Mouse (Mus musculus) activated CD4-positive, CD25-positive, alpha-beta regulatory T cell, adult 4 months (primary cell): Measurements from ENCODE around the gene Rxfp4. TPM values are rescaled to one million over a fixed set of nuclear protein-coding genes. Genes with fewer than 3 reads are reported as not detected.

Source experiments
- ATAC-seq: one replicate; pipeline ENCODE4 v1.8.0; 2017
- polyA plus RNA-seq, 2 experiments: library from polyadenylated mRNA; unstranded; fragments of 100-300 nt; shearing (Covaris generic); gene quantifications; one replicate each; pipeline ENCODE4 v1.2.1; 2017

Gene Rxfp4
- polyA plus RNA-seq, 2 experiments from 2014 or later: not detected

GRCm38 (mm10) chr3:88627535-88627934, 25.4 kb downstream of the Rxfp4 start:
- no peak for ATAC-seq

- no peak for ATAC-seq
Observed at GRCm38 (mm10) chr3:88627114-88627513, 25.8 kb downstream of the Rxfp4 start.

GRCm38 (mm10) chr3:88626316-88626715, 26.6 kb downstream of the Rxfp4 start:
- no peak for ATAC-seq

- ATAC-seq: no peak
Observed at GRCm38 (mm10) chr3:88625531-88625930, 27.4 kb downstream of the Rxfp4 start.

DNA sequence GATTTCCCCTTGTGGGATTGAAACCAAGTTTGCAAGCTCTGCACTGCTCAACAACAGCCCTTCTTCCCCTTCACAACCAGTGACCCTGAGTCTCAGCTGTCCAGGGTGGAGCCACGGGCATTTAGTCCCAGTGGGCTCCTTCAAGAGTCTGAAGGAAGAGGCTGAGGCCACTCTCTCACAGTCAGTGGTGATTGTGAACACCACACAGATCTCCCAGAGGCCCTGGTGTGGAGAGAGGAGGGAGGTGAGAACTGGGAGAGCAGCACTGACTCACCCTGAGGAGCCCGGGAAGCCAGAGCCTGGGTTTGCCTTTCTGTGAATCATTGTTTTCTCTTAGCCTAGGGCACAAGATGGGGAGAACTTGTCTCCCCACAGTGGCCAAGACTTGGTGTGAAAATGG, 28.0 kb downstream of the Rxfp4 start:
- no peak for ATAC-seq

GRCm38 (mm10) chr3:88624324-88624723, 28.6 kb downstream of the Rxfp4 start:
- no peak for ATAC-seq

DNA sequence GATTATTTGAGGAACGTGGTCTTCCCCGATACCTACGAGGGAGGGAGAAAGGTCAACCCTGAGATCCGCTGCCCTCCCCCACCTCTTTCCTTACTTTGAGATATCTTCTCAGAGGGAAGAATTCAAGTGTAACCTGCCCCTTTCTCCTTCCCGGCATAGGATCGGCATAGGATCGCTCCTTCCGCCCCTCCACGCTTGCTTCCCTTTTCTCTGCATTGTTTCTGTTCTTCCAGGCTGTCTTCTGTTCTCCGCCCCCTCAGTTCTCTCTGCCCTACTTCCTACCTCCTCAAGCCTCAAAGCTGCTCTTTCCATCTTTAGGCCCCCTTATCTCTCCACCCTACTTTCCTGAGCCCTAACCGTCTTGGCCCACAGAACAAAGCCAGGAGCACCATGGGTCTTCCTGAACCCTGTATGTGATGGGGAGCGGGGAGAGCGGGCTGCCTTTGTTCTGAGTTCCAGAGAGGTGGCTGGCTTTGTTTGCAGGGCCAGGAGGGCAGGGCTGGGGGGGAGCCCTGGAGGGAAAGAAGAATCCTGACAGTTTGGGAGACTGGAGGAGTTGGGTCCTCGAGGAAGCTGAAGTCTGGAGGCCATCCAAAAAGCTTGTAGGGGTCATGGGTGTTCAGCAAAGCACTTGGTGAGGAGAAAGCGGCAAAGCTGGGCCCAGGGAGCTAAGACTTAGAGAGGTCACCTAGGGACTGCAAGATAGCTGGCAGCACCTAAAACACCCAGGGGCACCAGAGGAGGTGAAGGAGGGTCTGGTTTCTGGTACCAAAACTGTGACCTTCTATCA, 29.4 kb downstream of the Rxfp4 start:
- ATAC-seq: no peak

GRCm38 (mm10) chr3:88622941-88623345, 30.0 kb downstream of the Rxfp4 start:
- ATAC-seq: no peak

GRCm38 (mm10) chr3:88622113-88622940, 30.6 kb downstream of the Rxfp4 start:
- ATAC-seq: peak; percentile 36

DNA sequence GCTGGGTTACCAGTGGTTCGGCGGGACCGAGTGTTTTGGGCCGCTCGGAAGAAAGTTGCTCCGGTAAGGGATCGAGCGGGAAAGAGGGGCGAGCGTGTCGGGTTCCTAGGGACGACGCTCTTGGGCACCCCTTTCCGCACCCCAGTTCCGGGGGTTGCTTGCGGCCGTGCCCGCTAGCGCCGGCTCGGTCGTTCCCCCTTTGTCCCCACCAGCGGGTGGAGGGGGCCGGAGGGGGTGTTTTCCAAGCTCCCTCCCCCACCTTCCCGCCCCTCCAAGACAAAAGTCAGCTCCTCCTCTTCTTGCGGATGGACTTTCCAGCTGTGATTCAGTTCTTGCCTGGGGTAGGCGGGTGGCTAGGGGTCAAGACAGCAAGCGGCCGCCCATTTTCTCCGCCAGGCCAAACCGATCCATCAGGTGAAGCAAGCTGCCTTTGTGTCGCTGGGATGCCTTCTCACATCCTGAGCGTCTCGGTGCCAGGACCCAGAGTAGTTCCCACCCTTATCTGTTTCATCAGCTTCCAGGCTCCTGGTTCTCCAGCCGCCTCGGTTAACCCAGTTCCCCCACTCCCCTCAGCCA, 31.3 kb downstream of the Rxfp4 start:
- peak; percentile 9 for ATAC-seq

DNA sequence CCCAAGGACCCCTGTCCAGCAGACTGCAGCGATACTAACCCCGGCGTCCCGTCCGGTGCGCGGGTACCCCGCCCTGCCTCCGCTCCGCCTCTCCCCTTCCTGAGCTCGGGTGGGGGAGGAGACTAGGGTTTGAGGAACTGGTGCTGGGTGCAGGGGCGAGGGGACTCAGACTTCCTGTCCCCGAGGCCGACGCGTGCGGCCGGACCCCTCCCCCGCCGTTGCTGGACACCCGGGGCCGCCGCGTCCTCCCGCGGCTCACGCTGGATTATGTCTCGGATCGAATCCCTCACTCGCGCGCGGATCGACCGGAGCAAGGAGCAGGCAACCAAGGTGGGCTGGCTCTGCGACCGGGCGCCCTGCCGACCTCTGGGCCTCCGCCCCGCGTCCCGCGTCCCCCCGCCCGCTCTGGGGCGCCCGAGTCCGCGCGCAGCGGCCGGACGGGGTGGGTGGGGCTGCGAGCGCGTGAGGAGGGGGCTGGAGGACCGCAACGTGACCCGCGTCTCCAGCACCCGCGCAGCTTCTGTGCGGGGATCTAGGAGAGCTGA, 31.9 kb downstream of the Rxfp4 start:
- peak; percentile 51 for ATAC-seq

DNA sequence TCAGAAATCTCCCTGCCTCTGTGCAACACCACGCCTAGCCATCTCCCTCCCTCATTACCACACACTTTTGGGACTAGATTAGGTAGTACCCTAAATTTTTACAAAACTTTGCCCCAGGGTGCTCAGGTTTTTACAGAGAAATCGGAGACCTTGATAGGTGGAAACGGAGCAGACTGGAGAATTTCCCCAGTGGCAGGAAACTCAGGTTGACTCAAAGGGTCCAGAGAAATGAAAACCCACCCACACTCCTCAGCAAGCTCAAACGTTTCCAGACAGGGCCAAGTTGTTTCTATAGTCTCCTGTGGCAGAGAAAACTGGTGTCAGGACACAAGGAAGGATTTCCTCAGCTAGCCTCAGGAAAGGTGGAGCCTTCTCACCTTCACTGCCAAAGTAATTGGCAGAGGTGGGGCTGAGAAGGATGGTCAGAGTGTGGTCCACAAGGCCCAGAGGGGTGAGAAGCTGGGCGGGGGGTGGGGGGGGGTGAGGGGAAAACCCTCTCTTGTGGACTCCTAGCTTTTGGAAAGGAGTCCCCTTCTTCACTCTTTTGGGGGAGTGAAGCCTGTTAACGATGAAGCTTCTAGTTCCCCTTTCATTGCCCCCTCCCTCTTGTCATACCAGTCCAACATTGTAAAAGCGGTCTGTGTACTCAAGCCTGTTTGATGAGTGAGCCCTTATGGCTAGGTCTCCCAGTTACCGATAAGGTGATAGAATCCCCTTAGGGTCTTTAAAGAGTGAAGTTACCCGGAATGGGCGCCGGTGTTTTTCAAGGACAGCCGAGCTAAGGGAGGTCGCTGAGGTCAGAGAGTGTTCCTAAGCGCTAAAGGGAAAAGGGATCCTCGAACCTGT, 32.6 kb downstream of the Rxfp4 start:
- no peak for ATAC-seq

- ATAC-seq: no peak
Observed at GRCm38 (mm10) chr3:88619113-88620097, 33.5 kb downstream of the Rxfp4 start.

GRCm38 (mm10) chr3:88618074-88618871, 34.7 kb downstream of the Rxfp4 start:
- ATAC-seq: no peak

DNA sequence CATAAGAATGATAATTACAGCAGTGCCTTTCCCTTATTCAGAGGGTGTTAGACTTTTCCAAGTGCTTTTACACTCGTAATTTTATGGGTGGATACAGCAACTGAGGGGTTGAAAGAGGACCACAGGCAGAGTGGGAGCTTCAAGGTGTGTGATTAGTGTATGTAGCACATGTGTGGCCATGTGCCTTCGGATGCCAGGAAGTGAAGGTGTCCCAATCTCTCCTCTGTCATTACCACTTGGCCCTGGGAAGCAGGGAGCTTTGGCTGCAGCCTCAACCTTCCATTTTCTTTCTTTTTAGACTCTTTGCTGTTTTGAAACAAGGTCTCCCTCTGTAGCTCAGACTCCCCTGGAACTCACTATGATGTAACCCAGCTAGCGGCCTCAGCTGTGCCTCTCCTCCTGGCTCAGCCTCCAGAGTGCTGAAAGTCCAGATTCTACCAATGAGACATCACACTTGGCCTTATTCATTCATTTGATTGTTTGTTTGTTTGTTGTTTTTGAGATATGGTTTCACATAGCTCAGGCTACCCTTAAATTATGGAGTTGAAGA, 35.9 kb downstream of the Rxfp4 start:
- ATAC-seq: no peak

DNA sequence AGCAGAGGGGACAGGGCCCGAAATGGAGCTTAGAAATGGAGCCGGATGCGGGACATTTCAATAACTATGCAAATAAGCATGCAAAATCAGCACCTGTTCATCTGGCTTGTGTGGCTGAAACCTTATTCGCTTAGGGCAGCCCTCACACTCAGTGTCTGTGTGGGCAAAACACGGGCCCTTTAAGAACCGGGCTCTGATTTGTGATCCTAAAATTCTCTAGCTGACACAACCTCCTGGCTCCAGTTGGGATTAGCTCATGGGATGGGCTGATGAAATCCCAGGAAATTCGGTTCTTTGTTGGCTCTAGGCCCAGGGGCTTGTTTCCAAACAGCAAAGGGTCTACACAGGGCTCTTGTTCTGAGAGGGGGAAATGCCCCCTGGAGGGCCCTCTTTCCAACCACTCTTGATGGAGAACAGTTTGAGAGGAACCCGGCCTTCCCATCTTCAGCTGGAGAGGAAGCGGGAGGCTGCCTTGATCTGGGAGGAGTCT, 37.0 kb downstream of the Rxfp4 start:
- ATAC-seq: no peak

DNA sequence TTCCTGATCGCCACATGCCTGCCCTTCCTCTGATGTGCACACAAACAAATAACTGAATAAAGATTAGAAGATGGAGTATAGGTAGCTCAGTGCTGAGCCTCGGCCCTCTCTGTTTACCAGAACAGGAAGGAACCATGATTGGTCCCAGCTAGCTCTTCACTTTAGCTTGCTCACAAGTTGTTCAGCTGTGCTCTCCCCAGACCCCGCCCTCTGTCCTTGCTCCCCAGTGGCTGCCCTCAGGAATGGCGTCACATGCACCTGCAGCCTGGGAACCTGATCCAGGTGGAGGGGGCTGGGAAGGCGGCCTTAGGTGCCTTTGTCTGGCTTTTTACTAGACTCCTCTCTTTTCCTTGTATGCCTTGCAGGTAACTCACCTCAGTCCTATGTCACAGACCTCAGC, 37.8 kb downstream of the Rxfp4 start:
- ATAC-seq: no peak

DNA sequence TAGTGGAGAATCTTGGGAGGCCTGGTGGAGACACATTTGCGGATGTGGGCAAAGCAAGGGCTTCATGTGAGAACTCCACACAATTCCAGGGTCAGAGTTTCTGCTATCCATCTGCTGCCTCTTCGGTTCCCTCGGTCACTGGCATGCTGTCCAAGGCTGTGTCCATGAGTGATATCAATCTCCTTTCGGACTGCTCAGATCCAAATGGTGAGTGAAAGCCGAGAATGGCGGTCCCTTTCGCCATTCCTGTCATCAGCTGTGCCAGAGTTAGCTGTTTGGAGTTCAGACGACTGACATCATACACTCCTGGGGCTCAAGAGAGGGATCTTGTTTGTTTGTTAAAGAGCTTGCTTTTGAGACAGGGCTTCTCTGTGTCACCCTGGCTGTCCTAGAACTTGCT, 38.5 kb downstream of the Rxfp4 start:
- no peak for ATAC-seq

- no peak for ATAC-seq
Observed at GRCm38 (mm10) chr3:88609066-88609465, 43.9 kb downstream of the Rxfp4 start.

DNA sequence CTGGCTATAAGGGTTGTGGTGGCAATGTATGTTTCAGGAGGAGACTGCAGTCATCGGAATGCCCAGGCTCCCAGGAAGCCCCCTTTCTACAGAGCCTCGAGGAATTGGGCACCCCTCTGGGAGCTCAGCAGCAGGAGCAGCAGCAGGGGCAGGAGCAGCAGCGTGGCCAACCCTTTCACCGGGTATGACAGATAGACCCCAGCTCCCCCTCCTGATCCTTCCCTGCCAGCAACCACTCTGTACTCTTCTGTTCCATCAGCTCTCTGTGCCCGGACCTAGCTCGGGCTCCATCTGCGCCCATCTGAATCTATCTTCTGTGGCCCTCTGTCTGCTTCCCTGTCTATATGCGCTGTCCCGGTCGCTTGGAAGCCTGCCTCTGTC, 45.2 kb downstream of the Rxfp4 start:
- ATAC-seq: peak; percentile 7
